Mouse (Mus musculus): ENCODE data around the gene Phldb2. TPM values are rescaled to one million over a fixed set of nuclear protein-coding genes. Genes with fewer than 3 reads are reported as not detected.

Phldb2 gene
- total and polyA plus RNA-seq, 2 experiments from 2014 or later = 32.8 to 33.2 TPM

- H3K9me3 ChIP-seq (replicated peaks; ENCODE audit: control insufficient read depth, low read length) = 0 out of 2 replicates have a peak, but pooled peaks cover 3% of the 10 kb centered on the region
- ATAC-seq (ENCODE audit: insufficient read depth, low read depth) = no peak
Observed at GRCm38 (mm10) chr16:45713878-45714277, 239.5 kb downstream of the Phldb2 start.

GRCm38 (mm10) chr16:45713261-45713660 lies 240.1 kb downstream of the Phldb2 start:
- ATAC-seq (ENCODE audit: insufficient read depth, low read depth) (no peak), DNase-seq (ENCODE audit: low spot score) (no peak)
- Histone ChIP-seq H3K9ac (replicated peaks; ENCODE audit: low read depth, low read length) (no peak overlapping the region), H3K27ac (ENCODE audit: low read depth) (no peak overlapping the region), H3K4me1 (ENCODE audit: control insufficient read depth, insufficient read depth) (no peaks in the 10 kb centered on the region), H3K4me2 (ENCODE audit: low read depth, low read length) (no peak overlapping the region), H3K27me3 (ENCODE audit: control insufficient read depth, insufficient read depth, low read length) (no peaks in the 10 kb centered on the region), H3K36me3 (replicated peaks; ENCODE audit: control insufficient read depth, insufficient read depth, low read length) (no peaks in the 10 kb centered on the region), H3K9me3 (replicated peaks; ENCODE audit: control insufficient read depth, low read length) (0 out of 2 replicates have a peak, but pooled peaks cover 3% of the 10 kb centered on the region), H3K4me3 (ENCODE audit: low read depth, low read length) (no peak overlapping the region)
- 83% methylated on average over 5 of the region's 5 CpGs for WGBS
- TF ChIP-seq EP300 (IDR thresholded peaks at IDR 0.05; ENCODE audit: low read depth) = no peak
- no peak for TF ChIP-seq CTCF (IDR thresholded peaks at IDR 0.05; ENCODE audit: low read depth)

More at GRCm38 (mm10) chr16:45713878-45714277, 239.5 kb downstream of the Phldb2 start:
- H3K4me1 ChIP-seq (ENCODE audit: control insufficient read depth, insufficient read depth) = no peaks in the 10 kb centered on the region
- WGBS = 78% methylated on average over 1 of the region's 1 CpGs
- TF ChIP-seq EP300 (IDR thresholded peaks at IDR 0.05; ENCODE audit: low read depth) = no peak
- no peak for DNase-seq (ENCODE audit: low spot score)
- H3K27me3 ChIP-seq (ENCODE audit: control insufficient read depth, insufficient read depth, low read length) = no peaks in the 10 kb centered on the region
- no peak overlapping the region for H3K27ac ChIP-seq (ENCODE audit: low read depth)
- H3K36me3 ChIP-seq (replicated peaks; ENCODE audit: control insufficient read depth, insufficient read depth, low read length) = no peaks in the 10 kb centered on the region
- H3K4me3 ChIP-seq (ENCODE audit: low read depth, low read length) = no peak overlapping the region
- no peak overlapping the region for H3K9ac ChIP-seq (replicated peaks; ENCODE audit: low read depth, low read length)
- no peak overlapping the region for H3K4me2 ChIP-seq (ENCODE audit: low read depth, low read length)

GRCm38 (mm10) chr16:45711263-45711662 lies 242.1 kb downstream of the Phldb2 start:
- no peak overlapping the region for H3K27ac ChIP-seq (ENCODE audit: low read depth)
- H3K9me3 ChIP-seq (replicated peaks; ENCODE audit: control insufficient read depth, low read length) = 0 out of 2 replicates have a peak, but pooled peaks cover 3% of the 10 kb centered on the region
- no peaks in the 10 kb centered on the region for H3K27me3 ChIP-seq (ENCODE audit: control insufficient read depth, insufficient read depth, low read length)
- no peak for ATAC-seq (ENCODE audit: insufficient read depth, low read depth)
- no peak for TF ChIP-seq EP300 (IDR thresholded peaks at IDR 0.05; ENCODE audit: low read depth)
- peak; percentile 50 for TF ChIP-seq CTCF (IDR thresholded peaks at IDR 0.05; ENCODE audit: low read depth)
- H3K4me2 ChIP-seq (ENCODE audit: low read depth, low read length) = no peak overlapping the region
- no peaks in the 10 kb centered on the region for H3K4me1 ChIP-seq (ENCODE audit: control insufficient read depth, insufficient read depth)
- no peaks in the 10 kb centered on the region for H3K36me3 ChIP-seq (replicated peaks; ENCODE audit: control insufficient read depth, insufficient read depth, low read length)
- H3K9ac ChIP-seq (replicated peaks; ENCODE audit: low read depth, low read length) = no peak overlapping the region
- 62% methylated on average over 7 of the region's 7 CpGs for WGBS
- no peak for DNase-seq (ENCODE audit: low spot score)
- H3K4me3 ChIP-seq (ENCODE audit: low read depth, low read length) = no peak overlapping the region

- ATAC-seq (ENCODE audit: insufficient read depth, low read depth) (no peak), DNase-seq (ENCODE audit: low spot score) (no peak)
- Histone ChIP-seq H3K4me2 (ENCODE audit: low read depth, low read length) (no peak overlapping the region), H3K27ac (ENCODE audit: low read depth) (no peak overlapping the region), H3K9ac (replicated peaks; ENCODE audit: low read depth, low read length) (no peak overlapping the region), H3K4me3 (ENCODE audit: low read depth, low read length) (no peak overlapping the region), H3K9me3 (replicated peaks; ENCODE audit: control insufficient read depth, low read length) (no peaks in the 10 kb centered on the region), H3K36me3 (replicated peaks; ENCODE audit: control insufficient read depth, insufficient read depth, low read length) (no peaks in the 10 kb centered on the region), H3K27me3 (ENCODE audit: control insufficient read depth, insufficient read depth, low read length) (no peaks in the 10 kb centered on the region), H3K4me1 (ENCODE audit: control insufficient read depth, insufficient read depth) (no peaks in the 10 kb centered on the region)
- WGBS = 45% methylated on average over 5 of the region's 5 CpGs
- TF ChIP-seq CTCF (IDR thresholded peaks at IDR 0.05; ENCODE audit: low read depth) = no peak
- no peak for TF ChIP-seq EP300 (IDR thresholded peaks at IDR 0.05; ENCODE audit: low read depth)
Observed at GRCm38 (mm10) chr16:45699301-45699700, 254.1 kb downstream of the Phldb2 start.

- no peaks in the 10 kb centered on the region for H3K9me3 ChIP-seq (replicated peaks; ENCODE audit: control insufficient read depth, low read length)
- no peak overlapping the region for H3K27ac ChIP-seq (ENCODE audit: low read depth)
- ATAC-seq (ENCODE audit: insufficient read depth, low read depth) = no peak
- no peaks in the 10 kb centered on the region for H3K27me3 ChIP-seq (ENCODE audit: control insufficient read depth, insufficient read depth, low read length)
- no peaks in the 10 kb centered on the region for H3K36me3 ChIP-seq (replicated peaks; ENCODE audit: control insufficient read depth, insufficient read depth, low read length)
- DNase-seq (ENCODE audit: low spot score) = no peak
- no peak for TF ChIP-seq CTCF (IDR thresholded peaks at IDR 0.05; ENCODE audit: low read depth)
- no peak for TF ChIP-seq EP300 (IDR thresholded peaks at IDR 0.05; ENCODE audit: low read depth)
- WGBS = 66% methylated on average over 6 of the region's 6 CpGs
- H3K9ac ChIP-seq (replicated peaks; ENCODE audit: low read depth, low read length) = no peak overlapping the region
- H3K4me2 ChIP-seq (ENCODE audit: low read depth, low read length) = no peak overlapping the region
- H3K4me1 ChIP-seq (ENCODE audit: control insufficient read depth, insufficient read depth) = no peaks in the 10 kb centered on the region
- no peak overlapping the region for H3K4me3 ChIP-seq (ENCODE audit: low read depth, low read length)
Observed at GRCm38 (mm10) chr16:45697996-45698395, 255.4 kb downstream of the Phldb2 start.

Other genes starting within 250 kb of the Phldb2 start
- gene Tagln3, start 229.0 kb downstream of the Phldb2 start, total RNA-seq (2014; rRNA removed; ENCODE audit: low replicate concordance) = 1.3 TPM in 1 of 2 replicates, not detected in the other
- gene Tagln3, start 229.0 kb downstream of the Phldb2 start, polyA plus RNA-seq (2015; fragmentation: Nextera tagmentation; extraction: Ambion mirVana) = 0.57 and 0.82 TPM in 2 replicates
- gene Abhd10, start 210.6 kb downstream of the Phldb2 start, total RNA-seq (2014; rRNA removed; ENCODE audit: low replicate concordance) = 8.7 and 10.4 TPM in 2 replicates
- gene Abhd10, start 210.6 kb downstream of the Phldb2 start, polyA plus RNA-seq (2015; fragmentation: Nextera tagmentation; extraction: Ambion mirVana) = 30.8 and 32.8 TPM in 2 replicates
- 0.99 and 1.0 TPM in 2 replicates for gene Plcxd2, start 56.6 kb upstream of the Phldb2 start, total RNA-seq (2014; rRNA removed; ENCODE audit: low replicate concordance)
- gene Plcxd2, start 56.6 kb upstream of the Phldb2 start, polyA plus RNA-seq (2015; fragmentation: Nextera tagmentation; extraction: Ambion mirVana) = 0.14 and 0.15 TPM in 2 replicates
- 0.08 TPM in 1 of 2 replicates, not detected in the other for gene Cd96, start 166.7 kb upstream of the Phldb2 start, total RNA-seq (2014; rRNA removed; ENCODE audit: low replicate concordance)
- not detected in 2 replicates for gene Cd96, start 166.7 kb upstream of the Phldb2 start, polyA plus RNA-seq (2015; fragmentation: Nextera tagmentation; extraction: Ambion mirVana)
- gene Gm4737, start 201.5 kb upstream of the Phldb2 start, total RNA-seq (2014; rRNA removed; ENCODE audit: low replicate concordance) = 3.1 and 4.5 TPM in 2 replicates
- 0.33 and 0.38 TPM in 2 replicates for gene Gm4737, start 201.5 kb upstream of the Phldb2 start, polyA plus RNA-seq (2015; fragmentation: Nextera tagmentation; extraction: Ambion mirVana)